Mouse (Mus musculus) hindbrain, embryonic 11.5 days (tissue): ENCODE data around the gene Epb41l1. TPM values are rescaled to one million over a fixed set of nuclear protein-coding genes. Genes with fewer than 3 reads are reported as not detected.
A peak's percentile ranks its signal among the peaks of the same experiment; 100 is the strongest.

Experiments used
- ATAC-seq: fragments of 200-750 bp; cut with Nextera tagmentation; 2 replicates; pipeline ENCODE4 v1.8.0; 2017; ENCODE audit warnings: mild to moderate bottlenecking, moderate TSS enrichment, moderate library complexity; ENCODE audit not compliant: low FRiP score
- DNase-seq: peaks from one replicate; pipeline ENCODE4 v3.0.0-alpha.2; 2015; ENCODE audit warnings: low spot score
- H3K27ac ChIP-seq: fragments of 300-500 bp; sonication (generic); 2 replicates; pipeline ENCODE4 v1.5.1; 2014; ENCODE audit warnings: mild to moderate bottlenecking, low read depth, low read length
- H3K27me3 ChIP-seq: fragments of 300-500 bp; sonication (generic); 2 replicates; pipeline ENCODE4 v1.6.1; 2014; ENCODE audit warnings: mild to moderate bottlenecking, low read length, moderate library complexity, mixed read lengths; ENCODE audit not compliant: control insufficient read depth, insufficient read depth
- H3K36me3 ChIP-seq: fragments of 300-500 bp; sonication (generic); 2 replicates; pipeline ENCODE4 v1.6.1; 2014; ENCODE audit warnings: mild to moderate bottlenecking, low read length, moderate library complexity, mixed read lengths; ENCODE audit not compliant: control insufficient read depth, insufficient read depth
- H3K4me1 ChIP-seq: fragments of 300-500 bp; sonication (generic); replicated peaks from 2 replicates; pipeline ENCODE4 v1.6.1; 2014; ENCODE audit warnings: low read length, mixed read lengths; ENCODE audit not compliant: control insufficient read depth, insufficient read depth
- H3K4me2 ChIP-seq: fragments of 300-500 bp; sonication (generic); replicated peaks from 2 replicates; pipeline ENCODE4 v1.6.1; 2014; ENCODE audit warnings: mild to moderate bottlenecking, low read depth, low read length
- H3K4me3 ChIP-seq: fragments of 300-500 bp; sonication (generic); 2 replicates; pipeline ENCODE4 v1.5.1; 2014; ENCODE audit warnings: low read depth, low read length
- H3K9ac ChIP-seq: fragments of 300-500 bp; sonication (generic); 2 replicates; pipeline ENCODE4 v1.6.1; 2014; ENCODE audit warnings: low read depth, low read length
- H3K9me3 ChIP-seq: fragments of 300-500 bp; sonication (generic); 2 replicates; pipeline ENCODE4 v1.6.1; 2016; ENCODE audit warnings: low read length; ENCODE audit not compliant: control insufficient read depth
- WGBS: fragments of 180-500 bp; shearing (Covaris S2); extraction: QIAGEN DNeasy Blood & Tissue Kit; methylation state at CpG from one replicate; pipeline ENCODE4 v1.1.7; 2014; 5-methylcytosine and 5-hydroxymethylcytosine counted together
- polyA plus RNA-seq: library from polyadenylated mRNA; unstranded; fragments of >200 nt; fragmentation: Nextera tagmentation; extraction: Ambion mirVana; gene quantifications from 2 replicates; pipeline ENCODE4 v1.2.1, GENCODE M21; 2014

Gene Epb41l1
- polyA plus RNA-seq, 1 experiment from 2014 or later, result 5.0 TPM

DNA sequence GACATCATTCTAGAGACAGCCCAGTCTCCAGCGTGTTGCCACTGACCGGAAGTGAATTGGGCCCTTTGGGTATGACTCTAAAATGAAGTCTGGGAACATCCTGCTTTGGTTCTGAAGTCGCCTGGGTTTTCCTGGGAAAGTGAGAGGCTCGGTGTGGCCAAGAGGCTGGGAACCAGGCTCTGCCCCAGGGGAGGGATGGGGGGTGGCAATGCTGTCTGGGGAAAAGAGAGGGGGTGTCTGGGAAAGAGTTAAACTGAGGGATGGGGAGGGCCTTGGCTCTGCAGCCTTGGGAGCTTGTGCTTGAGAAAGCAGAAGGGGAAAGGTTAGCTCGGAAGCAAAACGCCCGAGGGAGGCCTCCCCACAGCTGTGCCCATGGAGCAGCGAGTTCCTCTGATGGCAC lies 53.0 kb downstream of the Epb41l1 start:
- no peak overlapping the region for H3K9ac ChIP-seq
- no peak for DNase-seq
- H3K27ac ChIP-seq, result no peak overlapping the region
- ATAC-seq, result no peak
- H3K4me1 ChIP-seq, result peaks cover 5% of the 10 kb centered on the region; the same call in 1 of the 2 replicates
- H3K4me3 ChIP-seq, result no peak overlapping the region
- 70% methylated on average over 8 of the region's 8 CpGs for WGBS
- H3K9me3 ChIP-seq, result no peaks in the 10 kb centered on the region
- no peaks in the 10 kb centered on the region for H3K27me3 ChIP-seq
- no peak overlapping the region for H3K4me2 ChIP-seq
- H3K36me3 ChIP-seq, result no peaks in the 10 kb centered on the region

DNA sequence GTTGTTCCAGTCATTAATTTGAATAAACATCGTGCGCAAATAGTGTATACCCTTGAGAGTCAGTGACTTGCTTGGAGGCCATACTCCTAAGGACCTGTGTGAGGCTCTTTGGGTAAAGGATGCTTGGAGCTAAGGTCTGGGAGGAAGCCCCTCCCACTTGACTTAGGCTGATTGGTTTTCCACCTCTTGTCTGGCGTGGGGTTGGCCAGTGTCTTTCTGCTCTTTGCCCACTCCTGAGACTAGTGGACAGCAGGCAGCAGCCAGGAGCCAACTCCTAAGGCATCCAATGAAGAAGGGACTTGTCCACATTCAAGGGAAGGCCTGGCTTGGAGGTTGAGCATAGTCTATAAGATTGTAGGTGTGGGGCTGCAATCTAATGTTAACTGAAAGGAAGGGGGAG lies 53.4 kb downstream of the Epb41l1 start:
- Histone ChIP-seq H3K4me3 (no peak overlapping the region), H3K4me1 (peaks cover 5% of the 10 kb centered on the region; the same call in 1 of the 2 replicates), H3K4me2 (no peak overlapping the region), H3K9me3 (no peaks in the 10 kb centered on the region), H3K36me3 (no peaks in the 10 kb centered on the region), H3K27ac (no peak overlapping the region), H3K27me3 (no peaks in the 10 kb centered on the region), H3K9ac (no peak overlapping the region)
- 54% methylated on average over 3 of the region's 3 CpGs for WGBS
- DNase-seq, result no peak
- ATAC-seq, result no peak

DNA sequence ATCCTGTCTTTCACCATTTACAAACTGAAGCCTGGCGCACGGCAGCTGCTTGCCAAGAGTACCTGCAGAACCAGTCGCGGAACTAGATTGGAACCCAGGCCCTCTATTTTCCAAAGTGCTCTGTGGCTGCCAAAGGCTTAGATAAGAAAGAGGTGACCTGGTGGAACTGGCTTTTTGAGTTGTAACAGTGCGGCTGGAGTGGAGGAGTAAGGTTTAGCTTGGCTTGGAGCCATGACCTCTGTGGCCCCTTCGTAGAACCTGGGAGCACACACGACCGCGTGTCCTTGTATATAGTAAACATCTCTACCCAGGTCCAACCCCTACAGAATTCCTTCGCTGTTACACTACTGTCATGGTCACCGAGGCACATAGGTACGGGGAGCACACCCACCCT lies 54.2 kb downstream of the Epb41l1 start:
- Histone ChIP-seq H3K9ac (peak overlapping the region; percentile 90), H3K4me1 (peaks cover 5% of the 10 kb centered on the region; the same call in 1 of the 2 replicates), H3K4me3 (peak overlapping the region; percentile 60), H3K27me3 (no peaks in the 10 kb centered on the region), H3K36me3 (no peaks in the 10 kb centered on the region), H3K9me3 (no peaks in the 10 kb centered on the region), H3K27ac (peak overlapping the region; percentile 33; the same call in 1 of the 2 replicates), H3K4me2 (peak overlapping the region; percentile 97)
- WGBS, result 28% methylated on average over 12 of the region's 12 CpGs
- DNase-seq (no peak), ATAC-seq (peak; percentile 67)

DNA sequence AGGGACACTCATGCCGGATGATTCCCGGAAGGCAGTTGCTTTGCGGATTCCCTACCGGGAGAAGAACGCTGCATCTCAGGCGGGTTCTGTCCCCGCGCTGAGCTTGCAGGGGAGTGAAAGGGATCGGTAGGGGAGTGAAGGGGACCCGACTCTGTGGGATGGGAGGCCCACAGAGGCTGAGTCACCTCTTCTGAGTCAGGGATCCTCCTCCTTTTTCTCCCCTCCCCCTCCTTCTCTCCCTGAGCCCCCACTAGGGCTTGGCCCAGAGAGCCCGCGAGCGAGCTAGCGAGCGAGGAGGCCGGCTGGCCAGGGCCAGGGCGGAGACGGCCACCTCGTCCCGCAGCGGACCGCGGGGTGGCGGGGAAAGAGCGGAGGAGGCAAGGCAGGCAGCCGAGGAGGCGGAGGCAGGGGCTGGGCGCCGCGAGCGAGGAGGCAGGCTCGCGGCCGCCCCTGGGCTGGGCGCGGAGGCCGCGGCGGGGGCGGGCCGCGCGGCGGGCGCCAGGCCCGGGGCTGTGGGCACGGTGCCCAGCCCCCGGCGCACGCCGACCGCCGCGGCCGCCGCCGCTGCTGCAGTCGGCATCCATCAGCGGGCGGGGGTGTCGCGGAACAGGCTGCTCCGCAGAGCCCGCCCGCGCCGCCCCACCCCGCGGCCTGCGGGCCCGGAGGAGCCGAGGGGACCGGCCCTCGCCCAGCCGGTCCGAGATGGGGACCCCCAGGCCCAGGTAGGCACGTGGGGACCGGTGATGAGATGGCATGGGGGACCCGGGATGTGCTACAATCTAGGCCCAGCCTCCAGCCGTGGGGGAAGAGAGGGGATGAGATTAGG lies 54.8 kb downstream of the Epb41l1 start:
- under 1% methylated on average over 71 of the region's 80 CpGs for WGBS
- Histone ChIP-seq H3K4me1 (peaks cover 5% of the 10 kb centered on the region; the same call in 1 of the 2 replicates), H3K27ac (peak overlapping the region; percentile 33; the same call in 1 of the 2 replicates), H3K27me3 (no peaks in the 10 kb centered on the region), H3K4me2 (peak overlapping the region; percentile 97), H3K36me3 (no peaks in the 10 kb centered on the region), H3K9me3 (no peaks in the 10 kb centered on the region), H3K9ac (peak overlapping the region; percentile 90), H3K4me3 (peak overlapping the region; percentile 60)
- ATAC-seq (peak; percentile 72), DNase-seq (peak; percentile 85)

DNA sequence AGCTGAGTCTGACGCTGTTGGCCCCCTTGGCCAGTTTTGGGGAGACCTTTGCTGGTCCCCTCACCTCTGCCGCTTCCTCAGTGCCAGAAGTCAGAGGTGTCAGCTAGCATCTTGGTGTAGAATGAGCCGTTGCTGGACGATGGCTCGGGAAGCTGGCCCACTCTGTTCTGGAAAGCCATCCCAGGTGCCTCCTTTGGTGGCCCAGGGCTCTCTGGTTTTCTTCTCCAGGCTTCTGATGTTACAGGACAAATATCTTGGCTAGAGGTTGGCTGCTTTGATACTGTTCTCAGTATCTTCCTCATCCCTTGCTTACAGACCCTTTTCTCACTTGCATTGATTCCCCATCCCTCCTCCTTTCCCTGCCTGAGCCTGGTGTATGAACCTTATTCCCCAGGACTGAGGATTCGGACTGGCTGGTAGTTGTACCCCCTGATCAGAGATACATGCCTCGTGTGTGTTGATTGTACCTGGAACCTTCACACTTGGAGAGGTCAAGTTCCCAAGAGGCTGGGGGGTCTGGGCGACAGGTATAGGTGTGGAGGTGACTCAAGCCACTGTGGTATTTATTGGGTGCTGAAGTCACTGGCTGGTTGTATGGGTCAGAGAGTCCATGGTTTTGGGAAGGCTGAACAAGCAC lies 55.5 kb downstream of the Epb41l1 start:
- H3K36me3 ChIP-seq, result no peaks in the 10 kb centered on the region
- no peak overlapping the region for H3K27ac ChIP-seq
- DNase-seq (peak; percentile 45), ATAC-seq (peak; percentile 3; the same call in 1 of the 2 replicates)
- H3K4me1 ChIP-seq, result peaks cover 5% of the 10 kb centered on the region; the same call in 1 of the 2 replicates
- no peaks in the 10 kb centered on the region for H3K27me3 ChIP-seq
- no peaks in the 10 kb centered on the region for H3K9me3 ChIP-seq
- WGBS, result 28% methylated on average over 8 of the region's 8 CpGs
- H3K4me2 ChIP-seq, result peak overlapping the region; percentile 97
- peak overlapping the region; percentile 60 for H3K4me3 ChIP-seq
- H3K9ac ChIP-seq, result peak overlapping the region; percentile 90

DNA sequence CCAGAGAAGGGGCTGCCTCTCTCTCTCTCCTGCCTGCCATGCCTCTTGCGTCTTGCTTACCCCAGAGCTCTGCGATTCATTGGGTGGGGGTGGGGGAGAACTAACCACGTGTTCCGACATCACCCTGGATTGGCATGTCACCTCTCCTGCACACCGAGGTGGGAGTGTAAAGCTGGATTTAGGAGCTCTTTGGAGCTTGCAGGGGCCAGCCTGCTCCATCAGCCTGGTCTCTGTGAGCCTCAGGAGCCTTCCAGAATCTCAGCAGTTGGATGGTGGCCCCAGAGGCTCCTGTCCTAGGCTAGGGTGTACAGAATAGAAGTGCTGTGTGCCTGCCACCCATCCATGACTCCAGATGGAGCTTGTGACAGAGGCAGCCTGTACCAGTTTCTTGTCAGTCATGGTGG lies 56.0 kb downstream of the Epb41l1 start:
- DNase-seq (no peak), ATAC-seq (no peak)
- Histone ChIP-seq H3K4me2 (no peak overlapping the region), H3K4me3 (no peak overlapping the region), H3K27me3 (no peaks in the 10 kb centered on the region), H3K27ac (no peak overlapping the region), H3K4me1 (peaks cover 5% of the 10 kb centered on the region; the same call in 1 of the 2 replicates), H3K9me3 (no peaks in the 10 kb centered on the region), H3K36me3 (no peaks in the 10 kb centered on the region), H3K9ac (no peak overlapping the region)
- 51% methylated on average over 5 of the region's 5 CpGs for WGBS

DNA sequence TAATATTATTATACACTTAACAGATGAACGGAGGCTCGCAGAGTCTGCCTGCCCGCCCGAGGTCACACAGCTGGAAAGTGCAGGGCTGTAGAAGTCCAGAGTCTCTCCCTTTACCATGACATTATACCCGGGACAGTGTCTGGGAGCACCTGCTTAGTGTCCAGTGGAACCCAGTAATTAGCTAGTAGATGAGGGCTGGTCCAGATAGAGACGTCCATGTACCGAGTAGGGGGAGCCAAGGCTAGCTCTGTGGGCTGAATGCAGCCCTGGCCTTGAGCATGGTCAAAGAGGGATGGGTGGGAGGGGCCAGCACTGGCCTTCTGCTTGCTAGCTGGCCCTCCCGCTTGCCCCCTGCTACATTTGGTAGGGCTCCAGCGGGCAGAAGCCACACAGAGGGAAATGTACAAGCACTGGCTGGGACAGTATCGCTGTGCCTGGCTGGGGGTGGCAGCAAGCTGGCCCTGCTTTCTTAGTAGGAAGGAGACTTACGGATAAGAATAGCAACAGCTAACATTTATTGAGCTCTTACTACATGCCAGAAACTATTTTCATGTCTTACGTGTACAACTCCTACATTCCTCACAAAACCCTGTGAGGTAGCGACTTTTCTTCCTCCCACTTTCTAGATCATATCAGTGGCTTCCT lies 57.5 kb downstream of the Epb41l1 start:
- H3K4me2 ChIP-seq, result no peak overlapping the region
- 81% methylated on average over 13 of the region's 13 CpGs for WGBS
- peaks cover 5% of the 10 kb centered on the region; the same call in 1 of the 2 replicates for H3K4me1 ChIP-seq
- H3K9ac ChIP-seq, result no peak overlapping the region
- no peaks in the 10 kb centered on the region for H3K27me3 ChIP-seq
- DNase-seq (no peak), ATAC-seq (no peak)
- H3K9me3 ChIP-seq, result no peaks in the 10 kb centered on the region
- H3K36me3 ChIP-seq, result no peaks in the 10 kb centered on the region
- H3K4me3 ChIP-seq, result no peak overlapping the region
- H3K27ac ChIP-seq, result no peak overlapping the region

DNA sequence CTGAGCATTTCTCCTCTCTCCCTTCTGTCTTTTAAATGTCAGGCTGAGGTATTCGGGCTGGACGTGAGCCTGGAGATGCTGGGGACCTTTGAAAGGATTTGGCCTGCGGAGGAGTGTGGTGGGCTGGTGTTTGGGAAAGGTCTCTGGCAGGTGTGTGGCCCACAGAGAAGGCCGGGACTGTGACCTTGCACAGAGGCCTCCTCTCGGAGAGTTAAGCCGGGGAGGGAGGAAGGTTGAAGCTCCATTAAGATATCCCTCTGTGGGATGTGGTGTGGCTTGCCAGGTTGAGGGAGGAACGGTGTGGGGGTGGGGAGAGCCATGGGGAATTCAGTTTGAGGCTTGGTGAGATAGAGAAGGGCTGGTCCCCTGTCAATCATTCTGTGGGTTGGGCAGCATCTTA lies 59.1 kb downstream of the Epb41l1 start:
- WGBS, result 68% methylated on average over 7 of the region's 7 CpGs

More for the DNA sequence above, 59.1 kb downstream of the Epb41l1 start:
- no peaks in the 10 kb centered on the region for H3K27me3 ChIP-seq
- H3K9ac ChIP-seq, result no peak overlapping the region
- no peak overlapping the region for H3K27ac ChIP-seq
- H3K4me2 ChIP-seq, result no peak overlapping the region
- no peaks in the 10 kb centered on the region for H3K36me3 ChIP-seq
- DNase-seq (no peak), ATAC-seq (no peak)
- no peaks in the 10 kb centered on the region for H3K9me3 ChIP-seq
- H3K4me3 ChIP-seq, result no peak overlapping the region
- peaks cover 3% of the 10 kb centered on the region; the same call in 1 of the 2 replicates for H3K4me1 ChIP-seq
